Mouse (Mus musculus) heart, postnatal 25 days (tissue): ENCODE data around the gene Vps35l. TPM values are rescaled to one million over a fixed set of nuclear protein-coding genes. Genes with fewer than 3 reads are reported as not detected.
A peak's percentile ranks its signal among the peaks of the same experiment; 100 is the strongest.

Experiments used
- DNase-seq: peaks from one replicate; pipeline ENCODE4 v3.0.0; 2022; ENCODE audit warnings: low spot score
- intact Hi-C: fragments of 180-260 bp; cut with DNase I; formaldehyde crosslinking; loops from one replicate; pipeline ENCODE4 v1.15.1; 2025
- total RNA-seq, 2 experiments: library from RNA; stranded (reverse); gene quantifications; 2 replicates each; pipeline ENCODE4 v1.2.3; 2021

Vps35l gene
- total RNA-seq, 2 experiments from 2014 or later, result 26.1 to 26.9 TPM

GRCm38 (mm10) chr7:118728846-118729587, 11.0 kb upstream of the Vps35l start:
- no peak for DNase-seq
- intact Hi-C loops, result no loop called here

DNA sequence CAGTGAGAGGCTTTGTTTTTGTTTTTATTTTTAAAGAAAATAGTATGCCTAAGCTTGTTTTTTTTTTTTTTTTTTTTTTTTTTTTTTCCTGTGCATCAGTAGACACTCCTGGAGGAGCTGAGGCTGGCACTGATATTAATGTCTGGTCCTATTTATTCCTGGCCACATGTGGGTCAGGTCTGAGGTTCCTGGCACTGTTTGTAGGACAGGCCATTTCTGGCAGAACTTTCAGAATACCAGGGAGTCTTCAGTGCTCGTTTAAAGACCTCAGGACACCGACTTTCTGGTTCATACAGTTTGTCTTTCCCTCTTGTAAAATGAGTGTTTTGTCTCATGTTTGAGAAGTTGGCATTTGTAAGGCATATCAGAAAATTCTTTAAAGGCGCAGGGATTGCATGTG, 8.2 kb upstream of the Vps35l start:
- intact Hi-C loops, result no loop called here
- DNase-seq, result no peak

GRCm38 (mm10) chr7:118733225-118733624, 6.8 kb upstream of the Vps35l start:
- intact Hi-C loops, result no loop called here
- no peak for DNase-seq

- intact Hi-C loops, result no loop called here
- DNase-seq, result no peak
Measured at GRCm38 (mm10) chr7:118738730-118739129, 1.3 kb upstream of the Vps35l start.

- intact Hi-C loops, result loop anchor here (1.0 kb wide), 1 partner anchor 28 kb away; the partner anchor contains the start of gene Ccp110
- peak; percentile 91 for DNase-seq
Measured at GRCm38 (mm10) chr7:118740532-118741338, 709 bp downstream of the Vps35l start.

GRCm38 (mm10) chr7:118742278-118742677, 2.3 kb downstream of the Vps35l start:
- intact Hi-C loops, result no loop called here
- DNase-seq, result no peak

- intact Hi-C loops, result no loop called here
- DNase-seq, result no peak
Measured at GRCm38 (mm10) chr7:118744766-118745165, 4.7 kb downstream of the Vps35l start.

- intact Hi-C loops, result no loop called here
- DNase-seq, result no peak
Measured at GRCm38 (mm10) chr7:118747891-118748672, 8.1 kb downstream of the Vps35l start.

- intact Hi-C loops, result no loop called here
- DNase-seq, result no peak
Measured at GRCm38 (mm10) chr7:118749706-118750105, 9.7 kb downstream of the Vps35l start.

DNA sequence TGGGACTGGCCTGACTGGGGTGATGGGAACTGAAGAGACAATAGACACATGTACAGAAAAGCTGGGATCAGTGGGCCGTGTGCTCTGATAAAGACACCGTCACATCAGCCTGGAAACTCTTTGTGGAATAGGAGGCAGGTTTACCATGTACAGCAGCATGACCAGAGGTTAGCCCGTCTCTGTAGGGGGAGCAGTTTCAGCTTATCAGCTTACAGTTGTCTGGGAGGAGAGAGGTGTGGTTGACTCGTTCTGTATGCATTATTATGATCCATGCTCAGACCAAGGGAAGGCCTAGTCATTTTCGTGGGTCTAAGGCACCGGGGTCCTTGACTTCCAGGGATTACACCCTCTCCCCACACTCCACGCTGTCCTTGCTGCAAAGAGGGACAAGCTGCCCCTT, 11.6 kb downstream of the Vps35l start:
- DNase-seq, result no peak
- intact Hi-C loops, result no loop called here

GRCm38 (mm10) chr7:118755756-118756155, 15.7 kb downstream of the Vps35l start:
- intact Hi-C loops, result no loop called here
- no peak for DNase-seq

- DNase-seq, result no peak
Measured at GRCm38 (mm10) chr7:118756490-118757265, 16.7 kb downstream of the Vps35l start.

GRCm38 (mm10) chr7:118758369-118758768, 18.3 kb downstream of the Vps35l start:
- DNase-seq, result no peak
- intact Hi-C loops, result no loop called here

More at GRCm38 (mm10) chr7:118756490-118757265, 16.7 kb downstream of the Vps35l start:
- intact Hi-C loops, result no loop called here

GRCm38 (mm10) chr7:118759372-118759771, 19.3 kb downstream of the Vps35l start:
- intact Hi-C loops, result no loop called here

GRCm38 (mm10) chr7:118763939-118764338, 23.9 kb downstream of the Vps35l start:
- no peak for DNase-seq
- intact Hi-C loops, result loop anchor here (10.0 kb wide), 1 partner anchor 751 kb away; the partner anchor contains the start of gene Acsm5

More at GRCm38 (mm10) chr7:118759372-118759771, 19.3 kb downstream of the Vps35l start:
- no peak for DNase-seq

DNA sequence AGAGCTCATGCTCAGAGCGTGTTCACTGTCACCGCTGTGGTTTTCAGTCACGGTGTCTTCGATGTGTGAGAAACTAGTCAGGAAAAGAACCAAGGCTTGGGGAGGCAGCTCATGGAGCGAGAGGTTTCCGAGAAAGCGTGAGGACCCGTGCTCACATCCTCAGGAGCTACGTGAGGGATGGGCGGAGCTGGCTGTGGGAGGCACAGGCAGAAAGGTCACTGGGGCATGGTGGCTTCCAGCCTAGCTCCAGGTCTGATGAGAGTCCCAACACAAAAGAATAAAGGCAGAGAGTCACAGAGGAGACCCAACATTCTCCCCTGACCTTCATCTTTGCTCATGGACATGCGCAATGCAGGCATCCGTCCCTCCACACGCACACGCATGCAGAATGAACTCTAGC, 24.7 kb downstream of the Vps35l start:
- intact Hi-C loops, result loop anchor here (5.0 to 10.0 kb wide), 2 partner anchors 88 to 750 kb away; partner anchors contain the start of gene Acsm5
- no peak for DNase-seq

- DNase-seq, result no peak
- intact Hi-C loops, result loop anchor here (1.0 to 10.0 kb wide), 3 partner anchors 87 to 749 kb away; partner anchors contain the start of gene Acsm5
Measured at GRCm38 (mm10) chr7:118765604-118766003, 25.6 kb downstream of the Vps35l start.

DNA sequence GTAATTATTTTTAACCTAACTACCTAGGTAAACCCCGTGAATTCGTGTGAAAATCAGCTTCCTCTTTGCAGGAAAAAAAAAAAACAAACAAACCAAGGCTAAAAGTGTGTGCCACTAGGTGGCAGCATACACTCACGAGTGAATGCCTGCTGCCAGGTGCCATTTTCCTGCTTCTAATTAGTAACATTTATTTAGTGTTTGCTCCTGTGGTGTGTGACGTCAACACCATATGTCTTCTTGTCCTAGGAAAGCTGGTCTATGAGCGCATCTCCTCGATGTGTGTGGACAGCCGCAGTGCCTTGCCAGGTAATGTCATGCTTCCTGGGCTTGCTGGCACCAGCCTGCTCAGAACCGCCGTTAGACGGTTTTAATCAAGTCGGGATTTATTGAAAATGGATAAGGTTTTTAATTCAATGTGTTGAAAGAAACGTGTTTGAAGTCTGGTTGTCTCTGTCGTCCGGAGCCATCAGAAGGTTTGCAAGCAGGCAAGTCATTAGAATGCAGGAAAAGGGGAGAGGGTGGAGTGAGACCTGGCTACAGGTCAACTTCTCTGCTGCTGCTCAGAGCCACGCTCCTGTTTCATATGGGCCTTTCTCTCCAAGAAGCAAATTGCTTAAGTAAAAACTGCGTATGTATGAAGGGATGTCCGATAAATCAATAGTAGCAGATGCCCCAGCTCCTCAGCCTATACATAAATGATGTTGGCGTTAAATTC, 26.2 kb downstream of the Vps35l start:
- DNase-seq, result no peak
- intact Hi-C loops, result loop anchor here (1.0 to 10.0 kb wide), 3 partner anchors 86 to 749 kb away; partner anchors contain the start of gene Acsm5
